In the genomic region with DNA sequence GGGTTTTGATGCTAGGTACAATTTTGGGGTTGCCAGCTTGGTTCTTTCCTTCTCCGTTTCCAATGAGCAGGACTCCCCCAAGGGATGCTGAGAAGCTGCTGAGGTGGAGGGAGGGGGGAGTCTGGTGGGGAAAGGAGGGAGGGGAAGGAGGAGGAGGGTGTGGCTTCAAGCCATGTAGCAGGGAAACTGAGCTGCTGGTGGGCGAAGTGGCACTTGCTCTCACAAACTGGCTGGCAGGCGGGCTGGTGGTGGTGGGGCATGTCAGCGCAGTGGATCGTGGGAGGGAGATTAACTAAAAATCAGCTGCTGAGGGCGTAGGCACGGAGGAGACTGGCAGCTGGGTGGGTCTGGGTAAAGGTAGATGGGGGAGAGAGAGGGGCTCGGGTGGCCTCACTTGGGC, we compare ENCODE assay signal across 20 mouse cellular contexts.
A peak's percentile ranks its signal among the peaks of the same experiment; 100 is the strongest.
DNase-seq lines count a peak whose midpoint lies in the region; TF ChIP-seq lines count a peak whose summit lies in the region.
"Had no signal": no experiment of that assay in that cellular context is flagged by ENCODE, and none has a peak within 500 bp of the region (broad histone marks: within the 10 kb centered on the region; RNA-seq: fewer than 3 reads in every experiment).

No protein-coding gene starts in this region.

- TF ChIP-seq CTCF in layer of hippocampus, adult 2 months (conservative IDR thresholded peaks at IDR 0.05) = no peak

- intact Hi-C loops in left cerebral cortex, postnatal 10 days (cut with DNase I) = no loop called here

- no peak overlapping the region for H3K27ac ChIP-seq in layer of hippocampus, adult 2 months
- H3K27ac ChIP-seq: embryonic facial prominence, embryonic 12.5 days; heart, embryonic 15.5 days; limb, embryonic 12.5 days; liver, embryonic 15.5 days; neural tube, embryonic 15.5 days; stomach, postnatal 0 days had no signal

- H3K4me3 ChIP-seq in layer of hippocampus, adult 2 months = no peak overlapping the region
- H3K4me3 ChIP-seq: embryonic facial prominence, embryonic 12.5 days; heart, embryonic 15.5 days; limb, embryonic 12.5 days; liver, embryonic 15.5 days; myocyte; neural tube, embryonic 15.5 days had no signal

- DNase-seq in layer of hippocampus, adult 11-12 months (ENCODE audit: low spot score) = peak; percentile 29
- DNase-seq in layer of hippocampus, adult 9-10 months (ENCODE audit: low spot score) = no peak
- peak; percentile 43 to 61 for DNase-seq in layer of hippocampus, adult 2 months (ENCODE audit: low spot score in 2 of 2)
- peak; percentile 41 to 55 for DNase-seq in left cerebral cortex, postnatal 10 days (ENCODE audit: extremely low spot score in 1 of 2, low spot score in 2 of 2)
- peak; percentile 74 for DNase-seq in right cerebral cortex, postnatal 25 days
- DNase-seq in cerebellum, adult 18-20 months = no peak
- no peak for DNase-seq in cerebellum, adult 11 months
- DNase-seq in cerebellum, postnatal 25 days = no peak
- DNase-seq: cerebellum, adult 11-12 months; kidney, adult 18-20 months; kidney, postnatal 25 days; lung, postnatal 10 days; midbrain, embryonic 14.5 days had no signal

Comparison
In these comparisons a context has a peak if more than half of its experiments do, and no peak if none do; other contexts are left out.
1. DNase-seq: peak in layer of hippocampus, adult 11-12 months (single experiment), layer of hippocampus, adult 2 months (2 of 2), left cerebral cortex, postnatal 10 days (2 of 2) and right cerebral cortex, postnatal 25 days (single experiment); none in layer of hippocampus, adult 9-10 months (single experiment), cerebellum, adult 18-20 months (0 of 2), cerebellum, adult 11 months (single experiment) and cerebellum, postnatal 25 days (0 of 2).